Mouse (Mus musculus): ENCODE measurements at regions not wholly inside any gene's neighbourhood (a gene's known extent, or its start where the extent isn't known, plus 50 kb on each side); places are given as distances from the start of the nearest gene placed in this dataset.

DNA sequence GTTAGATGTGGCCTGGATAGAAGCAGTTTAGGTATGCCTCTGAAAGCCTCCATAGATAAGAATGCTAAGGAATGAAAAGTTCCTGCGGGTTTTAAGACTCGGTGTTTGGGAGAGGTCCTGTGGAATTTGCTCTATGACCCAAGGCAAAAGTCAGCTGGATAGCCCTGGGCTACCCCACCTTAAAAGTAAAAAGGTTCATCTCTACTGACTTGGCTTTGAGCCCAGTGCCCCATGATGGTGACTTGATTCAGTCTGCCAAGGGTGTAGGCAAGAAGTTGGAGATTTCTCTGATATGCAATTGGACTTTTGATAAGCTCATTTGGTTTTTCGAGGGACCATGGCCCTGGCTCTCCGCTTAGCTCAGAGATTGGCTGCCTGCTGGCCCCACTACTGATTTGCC is 78.8 kb upstream of the Herc3 start:
- DNase-seq (ENCODE audit: low read depth, low spot score): no peak

- no peak for DNase-seq (ENCODE audit: low read depth, low spot score)
Measured at GRCm38 (mm10) chr6:58756309-58757015, 74.8 kb upstream of the Herc3 start.

DNA sequence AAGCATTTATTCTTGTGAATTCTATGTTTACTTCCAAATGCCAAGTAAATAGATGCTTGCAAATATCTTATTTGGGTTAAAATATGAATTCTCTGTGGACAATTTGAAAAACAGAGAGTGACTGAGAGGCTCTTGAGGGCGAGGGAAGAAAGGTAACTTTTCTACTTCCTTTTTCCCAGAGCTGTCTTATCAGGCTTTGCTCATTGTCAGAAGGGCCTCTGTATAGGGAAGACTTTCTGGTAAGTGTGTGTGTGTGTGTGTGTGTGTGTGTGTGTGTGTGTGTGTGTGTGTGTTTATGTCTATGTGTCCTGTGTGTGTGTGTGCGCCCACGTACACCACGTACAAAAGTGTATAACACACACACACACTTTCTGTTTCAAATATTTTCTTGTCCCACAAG is 73.9 kb upstream of the Herc3 start:
- DNase-seq (ENCODE audit: low read depth, low spot score): no peak

DNA sequence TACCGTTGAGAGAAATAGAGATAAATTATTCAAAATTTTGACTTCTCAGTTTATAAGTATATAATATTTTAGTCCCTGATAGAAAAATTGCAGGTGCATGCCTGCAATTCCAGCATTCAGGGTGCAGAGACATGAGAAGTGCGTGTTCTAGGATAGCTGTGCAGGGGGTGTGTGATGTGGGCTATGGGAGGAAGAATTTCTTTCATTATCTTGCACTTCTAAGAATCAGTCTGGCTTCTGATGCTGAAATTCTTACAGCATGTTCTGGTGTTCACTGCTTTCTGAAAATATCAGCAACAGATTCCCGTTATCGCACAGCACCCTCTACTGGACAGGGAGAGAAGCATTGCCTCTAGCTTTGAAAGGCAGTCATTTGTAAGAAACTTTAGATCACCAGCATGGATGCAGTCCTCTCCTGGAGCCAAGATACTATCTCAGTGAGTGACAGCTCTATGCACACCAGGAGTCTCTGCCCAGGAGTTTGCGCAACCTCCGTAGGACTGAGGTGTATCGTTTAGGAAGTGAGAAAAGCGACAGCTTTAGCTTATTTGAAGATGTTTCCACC is 60.5 kb upstream of the Herc3 start:
- DNase-seq (ENCODE audit: low read depth, low spot score): peak; percentile 40

GRCm38 (mm10) chr6:58772014-58772413 is 59.3 kb upstream of the Herc3 start:
- DNase-seq (ENCODE audit: low read depth, low spot score): peak; percentile 22
